Comparison of ENCODE assay signal across 30 mouse cellular contexts in the genomic region with DNA sequence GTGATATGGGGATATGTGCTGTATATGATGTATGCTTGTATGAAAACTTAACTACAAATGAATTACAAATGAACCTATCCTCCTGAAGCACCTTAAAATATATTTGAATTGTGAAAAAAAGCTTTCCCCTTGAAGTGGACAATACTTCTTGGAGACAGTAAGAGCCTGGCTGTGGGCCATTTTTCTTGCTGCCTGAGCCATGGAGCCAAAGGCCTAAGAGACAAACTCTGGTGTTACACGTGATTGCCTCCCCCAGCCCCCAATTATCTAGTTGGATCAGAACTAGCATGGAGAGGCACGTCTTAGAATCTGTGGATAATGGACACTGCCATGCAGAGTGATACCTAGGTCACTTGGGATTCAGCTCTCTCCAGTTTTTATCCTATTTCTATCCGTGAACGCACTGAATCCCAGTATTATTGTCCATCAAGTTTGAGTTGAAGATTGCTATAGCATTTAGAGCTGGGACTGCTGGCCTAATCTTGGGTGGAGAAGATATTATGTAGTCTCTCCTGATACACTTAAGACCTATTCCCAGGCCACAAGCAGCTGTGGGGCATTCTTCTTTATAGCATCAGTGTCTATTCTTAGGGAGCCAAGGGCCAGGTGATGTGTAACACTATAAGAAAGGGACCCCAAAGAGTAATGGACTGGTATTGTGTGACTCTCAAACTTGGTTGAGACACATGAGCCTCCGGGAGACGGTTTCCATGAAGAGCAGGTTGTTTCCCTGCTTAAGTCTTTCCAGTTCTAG. TPM values are rescaled to one million over a fixed set of nuclear protein-coding genes. Genes with fewer than 3 reads are reported as not detected.
A peak's percentile ranks its signal among the peaks of the same experiment; 100 is the strongest.
DNase-seq lines count a peak whose midpoint lies in the region; TF ChIP-seq lines count a peak whose summit lies in the region.
"Had no signal": no experiment of that assay in that cellular context is flagged by ENCODE, and none has a peak within 500 bp of the region (broad histone marks: within the 10 kb centered on the region; RNA-seq: fewer than 3 reads in every experiment).

No protein-coding gene starts in this region.

- intact Hi-C loops in left cerebral cortex, postnatal 4 days (cut with DNase I), result no loop called here

- no peak overlapping the region for H3K4me3 ChIP-seq in kidney, adult 2 months (ENCODE audit: insufficient read depth, low read depth, low read length)
- H3K4me3 ChIP-seq: forebrain, embryonic 10.5 days; forebrain, embryonic 13.5 days; gastrocnemius, adult 2 months; hindbrain, embryonic 10.5 days; hindbrain, embryonic 13.5 days; intestine, embryonic 15.5 days had no signal

- H3K4me1 ChIP-seq in kidney, adult 2 months (ENCODE audit: control insufficient read depth, insufficient read depth, low read length), result no peaks in the 10 kb centered on the region
- H3K4me1 ChIP-seq: intestine, embryonic 15.5 days had no signal

- 87% methylated on average over 6 of the region's 6 CpGs for WGBS in kidney, adult 2 months

- DNase-seq in cerebellum, postnatal 10 days, result peak; percentile 63 to 69
- no peak for DNase-seq in cerebellum, adult 8-10 months
- DNase-seq in heart, adult 11 months, result peak; percentile 57
- no peak for DNase-seq in heart, adult 18-20 months
- peak; percentile 33 for DNase-seq in kidney, postnatal 10 days
- no peak for DNase-seq in kidney, adult 2 months
- peak; percentile 24 for DNase-seq in left cerebral cortex, postnatal 4 days
- DNase-seq in left cerebral cortex, adult 9 months (ENCODE audit: low spot score in 2 of 2), result no peak
- DNase-seq: adrenal gland, adult 8-10 months; adrenal gland, postnatal 25 days; cerebellum, adult 11-12 months; cerebellum, adult 9-10 months; gastrocnemius, adult 2 months; gastrocnemius, postnatal 25 days had no signal

- no peak for TF ChIP-seq CTCF in kidney, adult 2 months (conservative IDR thresholded peaks at IDR 0.05; ENCODE audit: insufficient read depth, insufficient read length, low read depth, low read length)

- no peak overlapping the region for H3K27ac ChIP-seq in kidney, adult 2 months (ENCODE audit: insufficient read depth, low read depth, low read length)
- H3K27ac ChIP-seq: forebrain, embryonic 10.5 days; forebrain, embryonic 13.5 days; gastrocnemius, adult 2 months; hindbrain, embryonic 10.5 days; hindbrain, embryonic 13.5 days; intestine, embryonic 15.5 days had no signal

- H3K36me3 ChIP-seq in kidney, adult 2 months (ENCODE audit: control insufficient read depth, insufficient read depth, low read length), result no peaks in the 10 kb centered on the region
- H3K36me3 ChIP-seq: forebrain, embryonic 10.5 days; hindbrain, embryonic 10.5 days; hindbrain, embryonic 13.5 days; intestine, embryonic 15.5 days had no signal

- TF ChIP-seq POLR2A in kidney, adult 2 months (IDR thresholded peaks at IDR 0.05; ENCODE audit: low read depth, low read length), result no peak

- no peaks in the 10 kb centered on the region for H3K27me3 ChIP-seq in kidney, adult 2 months (replicated peaks; ENCODE audit: control insufficient read depth, insufficient read depth, low read length)
- H3K27me3 ChIP-seq: forebrain, embryonic 13.5 days; hindbrain, embryonic 13.5 days; intestine, embryonic 15.5 days had no signal

RNA-seq across cellular contexts. Expression of a gene that starts 25.0 kb away (rescaled TPM):
- total RNA-seq in heart, adult 18-20 months (2021), result not detected
- polyA plus RNA-seq in kidney, adult 2 months (2012; rRNA removed), result not detected in 2 replicates
- not detected for total RNA-seq in left cerebral cortex, postnatal 4 days (2021)
- total RNA-seq: adrenal gland, adult 8-10 months; adrenal gland, postnatal 25 days; ES-E14; gastrocnemius, adult 2 months; gastrocnemius, postnatal 25 days; heart, postnatal 25 days had no signal
- polyA plus RNA-seq: activated CD4-positive, CD25-positive, alpha-beta regulatory T cell, adult 4 months; brain, embryonic 14.5 days; embryonic facial prominence, embryonic 11.5 days; embryonic facial prominence, embryonic 14.5 days; forebrain, embryonic 10.5 days; forebrain, embryonic 13.5 days; forebrain, embryonic 16.5 days; gonadal fat pad, adult 2 months; heart, embryonic 14.5 days; heart, postnatal 0 days; hindbrain, embryonic 10.5 days; hindbrain, embryonic 13.5 days; hindbrain, embryonic 16.5 days; intestine, embryonic 15.5 days had no signal

Comparison
In these comparisons a context has a peak if more than half of its experiments do, and no peak if none do; other contexts are left out.
1. DNase-seq: peak in cerebellum, postnatal 10 days (2 of 2), heart, adult 11 months (single experiment), kidney, postnatal 10 days (single experiment) and left cerebral cortex, postnatal 4 days (single experiment); none in cerebellum, adult 8-10 months (single experiment), heart, adult 18-20 months (0 of 2), kidney, adult 2 months (single experiment) and left cerebral cortex, adult 9 months (0 of 2).